Mouse (Mus musculus): Measurements from ENCODE around the gene Gm47841.

Gene Gm47841

GRCm38 (mm10) chr15:101047194-101047555, at the start of gene Gm47841:
Gene Gm47841, minus strand, starts transcription at chr15:101047397.
- DNase-seq (ENCODE audit: low read depth, low spot score), result no peak

GRCm38 (mm10) chr15:101095392-101095791, 48.2 kb upstream of the Gm47841 start:
- no peak for DNase-seq (ENCODE audit: low read depth, low spot score)

GRCm38 (mm10) chr15:101094979-101095378, 47.8 kb upstream of the Gm47841 start:
- DNase-seq (ENCODE audit: low read depth, low spot score), result peak; percentile 73

- DNase-seq (ENCODE audit: low read depth, low spot score), result no peak
These were observed 46.8 kb upstream of the Gm47841 start for GRCm38 (mm10) chr15:101093988-101094387.

DNA sequence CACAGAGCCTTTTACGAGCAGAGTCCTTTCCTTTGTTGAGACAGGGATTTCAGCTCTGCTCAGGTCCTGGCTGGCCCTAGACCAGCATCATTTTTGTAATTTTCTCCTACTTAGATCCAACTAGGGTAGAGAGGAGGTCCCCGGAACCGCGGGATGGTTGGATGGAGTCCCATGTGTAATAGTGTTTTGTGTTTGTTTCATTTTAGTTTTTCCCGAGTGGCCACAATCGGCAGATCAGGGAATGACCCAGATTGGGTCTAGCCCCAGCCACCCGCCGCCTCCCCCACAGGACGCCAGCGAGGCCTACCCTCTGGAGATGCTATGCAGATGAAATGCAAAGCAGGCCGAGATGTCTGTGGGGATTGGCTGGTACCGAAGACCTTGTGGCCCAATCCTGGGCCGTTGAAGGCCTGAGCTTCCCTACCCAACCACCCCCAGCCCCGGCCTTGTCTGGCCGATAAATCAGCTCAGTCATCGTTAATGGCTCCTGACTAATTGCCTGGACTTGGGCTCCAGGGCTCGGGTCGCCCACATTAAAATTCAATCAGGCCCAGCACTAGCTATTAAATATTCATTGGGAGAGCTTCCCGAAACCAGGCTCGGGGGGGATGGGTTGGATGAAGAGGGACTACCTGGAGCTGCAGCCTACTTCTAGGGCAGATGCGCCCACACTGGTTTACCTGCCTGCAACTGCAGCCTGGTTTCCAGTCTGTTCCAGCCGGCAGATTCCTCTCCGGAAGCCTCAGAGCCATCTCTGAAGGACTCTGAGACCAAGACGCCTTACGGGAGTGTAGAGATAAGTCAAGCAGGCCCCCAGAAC, 45.8 kb upstream of the Gm47841 start:
- DNase-seq (ENCODE audit: low read depth, low spot score), result peak; percentile 91

GRCm38 (mm10) chr15:101092121-101092828, 45.1 kb upstream of the Gm47841 start:
- DNase-seq (ENCODE audit: low read depth, low spot score), result no peak

DNA sequence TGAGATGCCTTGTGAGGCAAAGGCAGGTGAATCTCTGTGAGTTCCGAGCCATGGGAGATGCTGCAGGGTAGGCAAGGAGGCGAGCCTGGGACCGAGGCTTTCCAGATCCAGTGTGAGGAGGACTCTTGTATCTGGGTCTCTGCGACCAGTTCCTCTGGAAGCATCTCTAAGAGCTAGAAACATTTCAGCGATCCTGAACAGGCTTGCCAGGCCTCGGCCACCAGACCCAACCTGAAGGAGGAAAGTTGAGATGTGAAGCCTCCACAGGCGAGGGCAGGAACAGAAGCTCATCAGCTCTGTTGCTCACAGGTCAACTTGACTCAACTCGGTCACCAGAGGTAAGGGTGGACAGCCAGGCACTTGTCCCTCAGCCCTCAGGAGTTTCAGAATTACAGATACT, 44.4 kb upstream of the Gm47841 start:
- no peak for DNase-seq (ENCODE audit: low read depth, low spot score)

GRCm38 (mm10) chr15:101088291-101088690, 41.1 kb upstream of the Gm47841 start:
- no peak for DNase-seq (ENCODE audit: low read depth, low spot score)

- no peak for DNase-seq (ENCODE audit: low read depth, low spot score)
These were observed 39.8 kb upstream of the Gm47841 start for GRCm38 (mm10) chr15:101086956-101087355.

- no peak for DNase-seq (ENCODE audit: low read depth, low spot score)
These were observed 39.3 kb upstream of the Gm47841 start for GRCm38 (mm10) chr15:101086451-101086850.

- no peak for DNase-seq (ENCODE audit: low read depth, low spot score)
These were observed 37.3 kb upstream of the Gm47841 start for GRCm38 (mm10) chr15:101084499-101084898.

DNA sequence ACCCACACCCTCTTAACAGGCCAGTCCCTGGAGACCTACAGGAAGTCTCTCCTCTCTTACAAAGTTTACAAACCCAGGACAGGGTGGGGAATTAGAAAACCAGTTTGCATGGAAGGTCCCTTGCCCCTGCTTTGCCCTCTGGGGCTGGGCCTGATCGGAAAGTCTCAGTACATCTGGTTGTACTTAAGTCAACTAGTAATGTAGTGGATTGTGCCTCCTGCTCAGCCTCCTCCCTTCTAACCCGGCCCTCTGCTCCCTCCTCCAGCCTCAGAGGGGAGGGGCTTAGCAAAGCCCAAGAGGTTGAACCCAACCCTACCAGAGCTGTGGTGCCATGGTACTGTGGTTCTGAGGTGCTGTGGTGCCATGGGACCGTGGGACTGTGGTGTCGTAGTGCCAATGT, 35.0 kb upstream of the Gm47841 start:
- peak; percentile 46 for DNase-seq (ENCODE audit: low read depth, low spot score)

DNA sequence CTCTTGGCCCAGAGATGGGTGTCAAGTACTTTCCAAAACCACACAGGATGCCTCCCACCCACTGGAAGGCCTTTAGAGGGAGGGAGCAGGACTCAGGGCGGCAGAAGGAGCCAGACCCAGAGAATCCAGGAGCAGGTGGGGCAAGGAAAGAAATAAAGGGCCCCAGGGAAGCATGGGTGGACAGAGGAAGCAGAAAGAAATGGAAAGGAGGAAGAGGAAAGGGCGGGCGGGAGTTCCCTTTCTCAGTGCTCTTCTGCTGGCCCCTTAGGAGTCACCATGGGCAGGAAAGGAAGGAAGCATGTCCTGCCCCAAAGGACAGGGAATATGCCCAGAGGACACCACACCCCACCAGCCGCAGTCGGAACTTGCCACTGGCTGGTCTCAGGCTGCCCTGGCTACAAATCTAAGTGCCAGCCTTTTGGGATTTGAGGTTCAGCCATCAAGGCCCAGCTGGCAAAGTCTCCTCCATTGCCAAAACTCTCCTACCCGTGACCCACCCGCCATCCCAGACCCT, 33.9 kb upstream of the Gm47841 start:
- no peak for DNase-seq (ENCODE audit: low read depth, low spot score)

DNA sequence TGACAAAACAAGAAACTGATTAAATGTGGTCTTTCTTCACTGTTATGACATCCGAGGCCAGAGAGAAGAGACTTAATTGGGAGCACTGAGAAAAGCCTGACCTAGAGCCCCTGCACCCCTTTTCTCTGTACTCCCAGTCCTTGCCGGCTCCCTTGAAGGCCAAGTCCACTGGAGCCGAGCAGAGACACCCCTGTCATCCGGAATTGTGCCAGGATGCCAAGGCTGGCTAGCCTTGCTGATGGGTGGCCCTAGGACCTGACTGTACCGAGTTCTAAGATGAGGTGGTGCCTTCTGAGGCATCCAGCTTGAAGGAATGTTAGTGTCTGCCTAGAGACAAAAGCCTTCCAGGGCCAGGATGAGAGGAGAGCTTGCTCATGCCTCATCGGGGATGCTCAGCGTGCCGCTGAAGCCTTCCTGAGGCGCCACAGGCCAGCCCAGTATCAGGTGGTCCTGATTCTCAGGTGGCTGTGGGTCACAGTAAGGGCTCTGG, 32.9 kb upstream of the Gm47841 start:
- DNase-seq (ENCODE audit: low read depth, low spot score), result no peak

DNA sequence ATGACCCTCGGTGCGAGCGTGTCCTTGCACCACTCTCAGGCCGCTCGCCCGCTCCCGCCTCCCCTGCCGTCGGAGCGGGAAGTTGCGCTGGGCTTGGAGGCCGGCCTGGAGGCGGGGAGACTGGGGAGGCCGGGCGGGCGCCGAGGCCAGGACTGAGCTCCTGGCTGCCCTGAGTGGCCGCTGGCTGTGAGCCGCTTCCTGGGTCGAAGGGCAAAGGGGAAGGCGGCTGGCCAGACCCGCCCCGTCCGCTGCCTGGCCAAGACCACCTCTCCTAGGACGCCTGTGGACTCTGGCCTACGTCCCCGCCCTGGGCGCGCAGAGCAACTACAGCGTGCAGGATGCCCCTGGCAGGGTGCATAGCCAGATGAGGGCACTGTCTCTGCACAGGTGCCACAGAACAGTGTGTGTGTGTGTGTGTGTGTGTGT, 31.5 kb upstream of the Gm47841 start:
- DNase-seq (ENCODE audit: low read depth, low spot score), result peak; percentile 84

GRCm38 (mm10) chr15:101077813-101078730, 30.9 kb upstream of the Gm47841 start, which contains the start of gene Fignl2:
Gene Fignl2, minus strand, starts transcription at chr15:101078567.
- peak; percentile 77 for DNase-seq (ENCODE audit: low read depth, low spot score)

DNA sequence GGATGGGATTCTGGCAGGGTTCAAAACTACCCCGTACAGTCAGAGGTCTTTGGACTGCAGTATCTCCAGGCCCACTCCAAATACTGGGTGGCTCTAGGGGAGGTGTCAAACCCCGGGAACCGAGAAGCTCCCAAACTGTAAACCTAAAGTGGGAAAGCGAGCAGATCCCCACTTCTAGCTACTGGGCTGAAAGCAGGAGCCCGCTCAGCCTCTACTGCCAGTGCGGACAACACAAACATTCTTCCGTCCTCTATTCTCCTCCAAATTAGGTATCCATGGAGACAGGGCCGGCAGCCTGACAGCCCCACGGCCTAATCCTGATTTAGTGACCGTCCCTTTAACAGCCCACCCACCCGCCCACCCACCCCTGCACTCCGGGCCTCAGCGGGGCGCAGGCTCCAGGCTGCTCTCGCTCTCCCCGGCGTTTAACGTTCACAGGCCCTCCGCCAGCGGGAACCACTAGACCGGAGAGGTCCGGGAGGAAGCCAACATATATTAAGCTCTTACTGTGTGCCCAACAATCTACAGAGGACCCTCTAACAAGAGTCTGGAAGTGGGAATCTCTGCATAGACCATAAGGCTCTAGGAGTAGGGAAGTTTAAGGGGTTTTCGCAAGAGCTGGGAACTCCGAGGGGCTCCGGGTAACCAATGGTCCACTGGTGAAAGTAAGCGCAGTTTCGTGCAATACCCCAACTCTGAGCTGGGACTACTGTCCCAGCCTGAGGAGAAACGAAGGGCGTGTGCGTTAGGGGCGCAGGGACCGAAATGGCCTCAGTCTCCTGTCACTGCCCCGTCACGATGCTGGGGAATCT, 30.0 kb upstream of the Gm47841 start:
- DNase-seq (ENCODE audit: low read depth, low spot score), result peak; percentile 82

- peak; percentile 71 for DNase-seq (ENCODE audit: low read depth, low spot score)
These were observed 29.1 kb upstream of the Gm47841 start for GRCm38 (mm10) chr15:101076071-101077000.

GRCm38 (mm10) chr15:101075656-101076055, 28.5 kb upstream of the Gm47841 start:
- DNase-seq (ENCODE audit: low read depth, low spot score), result no peak

Measured in mesoderm, embryonic 11.5 days (tissue).